Mouse (Mus musculus): ENCODE measurements around the gene Efs.
A peak's percentile ranks its signal among the peaks of the same experiment; 100 is the strongest.

The Efs gene

GRCm38 (mm10) chr14:54866936-54867335 is 59.0 kb downstream of the Efs start:
- peak; percentile 56 for DNase-seq

All from thymus, postnatal 14 days (tissue).